Mouse (Mus musculus) lung, embryonic 15.5 days (tissue): ENCODE measurements around the gene Tmed2. TPM values are rescaled to one million over a fixed set of nuclear protein-coding genes. Genes with fewer than 3 reads are reported as not detected.
"Not testable (repeated sequence)": the region's sequence is repeated elsewhere in the genome, so short reads cannot be mapped to it uniquely, and the experiment has no call there.

ENCODE experiments used
- ATAC-seq: fragments of 200-750 bp; cut with Nextera tagmentation; 2 replicates; pipeline ENCODE4 v1.8.0; 2017; ENCODE audit warnings: moderate number of reproducible peaks, borderline replicate concordance; ENCODE audit not compliant: low FRiP score, low TSS enrichment; ENCODE audit errors: extremely low read depth
- H3K27ac ChIP-seq: fragments of 300-500 bp; sonication (generic); 2 replicates; pipeline ENCODE4 v1.5.1; 2015; ENCODE audit warnings: moderate library complexity, mild to moderate bottlenecking, inconsistent platforms
- H3K27me3 ChIP-seq: fragments of 300-500 bp; sonication (generic); 2 replicates; pipeline ENCODE4 v1.6.1; 2015; ENCODE audit warnings: inconsistent platforms
- H3K36me3 ChIP-seq: fragments of 300-500 bp; sonication (generic); 2 replicates; pipeline ENCODE4 v1.6.1; 2015; ENCODE audit warnings: inconsistent platforms
- H3K4me1 ChIP-seq: fragments of 300-500 bp; sonication (generic); 2 replicates; pipeline ENCODE4 v1.6.1; 2015; ENCODE audit warnings: inconsistent platforms
- H3K4me2 ChIP-seq: fragments of 300-500 bp; sonication (generic); 2 replicates; pipeline ENCODE4 v1.6.1; 2015; ENCODE audit warnings: inconsistent platforms, mild to moderate bottlenecking, moderate library complexity
- H3K4me3 ChIP-seq: fragments of 300-500 bp; sonication (generic); 2 replicates; pipeline ENCODE4 v1.5.1; 2015; ENCODE audit warnings: mild to moderate bottlenecking, inconsistent platforms
- H3K9ac ChIP-seq: fragments of 300-500 bp; sonication (generic); 2 replicates; pipeline ENCODE4 v1.6.1; 2015; ENCODE audit warnings: inconsistent platforms
- H3K9me3 ChIP-seq: fragments of 300-500 bp; sonication (generic); 2 replicates; pipeline ENCODE4 v1.6.1; 2016; ENCODE audit warnings: inconsistent platforms
- WGBS: fragments of 180-500 bp; shearing (Covaris S2); methylation state at CpG from one replicate; pipeline ENCODE4 v1.1.7; 2015; 5-methylcytosine and 5-hydroxymethylcytosine counted together
- polyA plus RNA-seq: library from polyadenylated mRNA; unstranded; fragments of >200 nt; fragmentation: Nextera tagmentation; extraction: Ambion mirVana; gene quantifications from 2 replicates; pipeline ENCODE4 v1.2.1, GENCODE M21; 2015

Gene Tmed2
- polyA plus RNA-seq, 1 experiment from 2014 or later, result 636 TPM

GRCm38 (mm10) chr5:124598224-124599174, 58.0 kb downstream of the Tmed2 start:
- Histone ChIP-seq H3K4me1 (peaks cover 12% of the 10 kb centered on the region), H3K9ac (peak overlapping the region; percentile 39), H3K27me3 (no peaks in the 10 kb centered on the region), H3K4me2 (peak overlapping the region; percentile 91), H3K4me3 (peak overlapping the region; percentile 62), H3K9me3 (no peaks in the 10 kb centered on the region), H3K36me3 (peaks cover 26% of the 10 kb centered on the region), H3K27ac (no peak overlapping the region)
- 6% methylated on average over 30 of the region's 30 CpGs for WGBS
- ATAC-seq, result peak; percentile 99

- not testable (repeated sequence) for H3K4me3 ChIP-seq, H3K27ac ChIP-seq, H3K9ac ChIP-seq, ATAC-seq, H3K27me3 ChIP-seq, H3K9me3 ChIP-seq
- H3K36me3 ChIP-seq, result peaks cover 18% of the 10 kb centered on the region; the same call in 1 of the 2 replicates
- 58% methylated on average over 8 of the region's 8 CpGs for WGBS
- peak overlapping the region; percentile 91 for H3K4me2 ChIP-seq
- peaks cover 12% of the 10 kb centered on the region for H3K4me1 ChIP-seq
Measured at GRCm38 (mm10) chr5:124599726-124600125, 59.2 kb downstream of the Tmed2 start.

Other genes with a start within 250 kb of the Tmed2 start
- gene Mphosph9, start 212.7 kb upstream of the Tmed2 start, polyA plus RNA-seq, result 13.1 and 16.6 TPM in 2 replicates
- 19.1 and 20.8 TPM in 2 replicates for gene 2810006K23Rik, start 212.6 kb upstream of the Tmed2 start, polyA plus RNA-seq
- 118 and 192 TPM in 2 replicates for gene Cdk2ap1, start 177.6 kb upstream of the Tmed2 start, polyA plus RNA-seq
- gene Sbno1, start 114.7 kb upstream of the Tmed2 start, polyA plus RNA-seq, result 74.7 and 80.3 TPM in 2 replicates
- 59.8 and 61.3 TPM in 2 replicates for gene Kmt5a, start 100.8 kb upstream of the Tmed2 start, polyA plus RNA-seq
- 31.4 and 31.7 TPM in 2 replicates for gene Rilpl2, start 62.3 kb upstream of the Tmed2 start, polyA plus RNA-seq
- 25.3 and 26.5 TPM in 2 replicates for gene Snrnp35, start 57.6 kb upstream of the Tmed2 start, polyA plus RNA-seq
- 20.7 and 20.8 TPM in 2 replicates for gene Rilpl1, start 9.3 kb upstream of the Tmed2 start, polyA plus RNA-seq
- 12.3 and 12.5 TPM in 2 replicates for gene Ddx55, start 12.2 kb downstream of the Tmed2 start, polyA plus RNA-seq
- 70.1 and 76.6 TPM in 2 replicates for gene Eif2b1, start 38.4 kb downstream of the Tmed2 start, polyA plus RNA-seq
- 56.8 and 57.5 TPM in 2 replicates for gene Gtf2h3, start 38.4 kb downstream of the Tmed2 start, polyA plus RNA-seq
- 38.6 and 45.1 TPM in 2 replicates for gene Atp6v0a2, start 87.9 kb downstream of the Tmed2 start, polyA plus RNA-seq
- gene Dnah10, start 184.4 kb downstream of the Tmed2 start, polyA plus RNA-seq, result 0.26 and 0.41 TPM in 2 replicates